Mouse (Mus musculus) ovary, postnatal 36 days (tissue): ENCODE measurements around the gene Spc24.
A peak's percentile ranks its signal among the peaks of the same experiment; 100 is the strongest.
"Not testable (repeated sequence)": the region's sequence is repeated elsewhere in the genome, so short reads cannot be mapped to it uniquely, and the experiment has no call there.

Experiments
- DNase-seq: peaks from one replicate; pipeline ENCODE4 v3.0.0; 2022; ENCODE audit warnings: low spot score, mixed read lengths

The Spc24 gene

GRCm38 (mm10) chr9:21760155-21761088 lies at the start of gene Spc24:
TSS of gene Spc24 (minus strand) at chr9:21760303.
- peak; percentile 92 for DNase-seq

GRCm38 (mm10) chr9:21808561-21808960 lies 48.5 kb upstream of the Spc24 start:
- DNase-seq, result no peak

DNA sequence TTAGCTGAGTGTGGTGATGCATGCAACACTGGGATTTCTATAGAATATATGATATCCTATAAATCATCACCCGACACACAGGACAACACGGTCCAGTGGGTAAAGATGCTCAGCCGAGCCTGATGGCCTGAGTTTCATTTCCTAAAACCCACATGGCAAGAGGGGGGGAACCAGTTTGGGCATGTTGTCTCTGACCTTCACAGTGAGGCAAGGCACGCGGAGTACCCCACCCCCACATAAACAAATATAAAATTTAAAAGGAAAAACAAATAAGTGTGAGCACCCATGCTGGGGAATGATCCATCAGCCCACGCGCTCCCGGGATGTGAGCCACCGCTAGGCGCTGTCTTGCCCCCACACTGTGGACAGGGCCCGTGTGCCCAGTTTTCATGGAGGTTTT lies 46.9 kb upstream of the Spc24 start:
- DNase-seq, result no peak

DNA sequence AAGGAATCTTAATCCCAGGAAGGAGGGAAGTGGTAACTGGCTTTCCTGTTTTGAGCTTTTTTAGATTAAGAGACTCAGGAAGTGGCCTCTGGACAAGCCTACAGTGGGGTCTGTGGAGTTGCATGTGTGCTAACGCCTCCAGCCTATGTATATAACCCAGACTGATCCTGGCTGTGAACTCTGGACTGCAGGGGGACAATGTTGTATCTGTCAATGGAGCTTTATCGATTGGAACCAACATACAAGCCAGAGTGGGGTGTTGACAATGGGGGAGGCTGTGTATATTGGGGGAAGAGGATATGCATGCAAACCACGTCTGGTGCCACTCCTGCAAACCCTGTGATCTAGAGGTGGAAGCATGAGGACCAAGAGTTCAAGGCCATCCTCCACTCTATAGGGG lies 46.3 kb upstream of the Spc24 start:
- no peak for DNase-seq

DNA sequence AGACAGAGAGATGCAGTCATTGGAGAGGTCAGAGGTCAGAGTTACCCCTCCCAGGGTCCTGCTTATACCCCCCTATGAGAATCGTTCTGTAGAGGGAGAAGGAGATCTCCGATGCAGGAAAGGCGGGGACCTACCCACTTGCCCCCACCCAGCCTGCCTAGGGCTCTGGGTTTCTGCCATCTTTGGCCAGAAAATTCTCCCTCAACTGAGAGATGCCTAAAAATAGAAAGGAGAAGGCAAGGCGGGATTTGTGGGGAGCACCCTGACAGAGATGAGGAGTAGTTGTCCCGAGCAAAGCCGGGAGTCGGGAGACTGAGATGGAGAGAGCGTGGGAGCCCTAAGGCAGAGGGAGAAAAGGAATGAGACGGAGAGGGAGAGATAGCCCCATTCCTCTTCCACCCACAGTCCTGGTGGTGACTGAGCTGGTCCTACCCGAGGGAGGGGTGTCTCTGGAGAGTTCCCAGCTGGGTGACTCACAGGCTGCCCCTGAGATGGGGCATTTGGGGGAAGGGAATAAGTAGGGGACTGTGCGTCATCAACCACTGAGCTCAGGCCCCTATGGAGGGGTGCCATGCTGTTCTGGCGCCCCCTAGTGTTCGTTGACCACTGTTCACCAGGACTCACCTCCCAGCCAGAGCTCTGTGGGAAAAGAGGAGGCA lies 44.0 kb upstream of the Spc24 start:
- DNase-seq, result peak; percentile 83

DNA sequence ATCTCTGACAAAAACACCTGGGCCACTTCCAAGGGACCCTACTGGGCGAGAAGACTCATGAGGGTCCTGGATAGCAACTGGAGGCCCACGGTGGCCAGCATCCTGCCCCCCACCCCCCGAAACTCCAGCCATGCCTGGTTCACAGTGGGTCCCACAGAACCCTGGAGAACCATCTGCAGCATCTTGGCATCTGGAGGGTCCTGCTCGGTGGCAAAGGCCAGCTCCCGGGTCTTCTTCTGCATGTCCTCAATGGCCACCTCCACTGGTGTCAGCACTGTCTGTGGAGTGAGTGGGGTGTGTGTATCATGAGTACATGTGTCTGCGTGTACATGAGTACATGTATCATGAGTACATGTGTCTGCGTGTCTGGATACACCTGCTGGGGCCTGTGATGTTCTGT lies 41.5 kb upstream of the Spc24 start:
- no peak for DNase-seq

DNA sequence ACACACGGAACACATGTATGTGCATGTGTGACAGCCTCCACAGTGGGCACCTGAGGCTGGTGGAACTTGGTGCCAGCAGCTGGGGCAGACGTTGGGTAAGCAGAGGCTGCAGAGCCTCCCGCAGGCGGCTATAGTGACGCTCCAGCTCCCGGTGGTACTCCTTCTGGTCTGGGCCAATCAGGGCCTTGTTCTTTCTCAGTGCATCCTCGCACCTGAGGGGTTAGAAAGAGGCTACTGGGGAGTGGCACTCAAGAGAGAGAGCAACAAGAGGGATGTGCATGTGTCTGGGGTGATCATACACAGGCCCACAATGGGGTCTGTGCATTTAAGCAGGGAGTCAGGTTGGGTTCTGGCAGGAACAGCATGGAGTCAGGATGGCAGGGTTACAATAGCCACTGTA lies 41.0 kb upstream of the Spc24 start:
- no peak for DNase-seq

GRCm38 (mm10) chr9:21799010-21799350 lies 38.9 kb upstream of the Spc24 start:
- DNase-seq, result no peak

DNA sequence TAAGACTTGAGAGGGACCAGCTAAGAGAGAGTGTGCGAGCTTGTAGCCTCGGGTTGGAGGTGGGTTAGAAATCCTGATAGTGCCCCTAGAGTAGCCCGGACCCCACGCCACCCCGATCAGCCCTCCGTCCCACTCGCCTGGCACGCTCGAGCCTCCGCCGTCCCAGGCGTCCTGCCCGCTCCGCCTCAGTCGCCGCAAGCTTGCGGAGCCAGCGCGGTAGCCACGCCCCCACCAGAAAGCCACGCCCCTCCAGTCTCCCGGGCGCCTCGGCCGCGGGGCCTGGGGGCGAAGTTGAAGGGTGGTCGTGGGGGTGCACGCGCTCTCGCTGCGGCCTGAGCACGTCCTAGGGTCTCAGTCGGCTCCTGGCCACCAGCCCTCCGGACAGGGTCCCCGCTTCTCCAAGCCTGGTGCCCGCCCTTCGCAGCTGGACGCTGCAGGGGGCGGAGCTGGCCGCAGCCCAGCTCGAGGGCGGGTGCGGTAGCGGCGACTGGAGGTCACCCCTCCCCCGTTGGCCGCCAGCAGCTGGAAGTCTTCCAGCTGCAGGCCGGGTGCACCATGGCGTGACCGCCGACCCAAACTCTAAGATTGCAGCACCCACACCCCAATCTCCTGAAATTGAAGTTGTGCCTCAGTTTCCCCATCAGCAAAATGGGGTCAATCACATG lies 38.4 kb upstream of the Spc24 start, which contains the start of gene Kank2:
Kank2 (minus strand) TSS at position 400 of the 665 bp plus-strand sequence.
- peak; percentile 92 for DNase-seq

DNA sequence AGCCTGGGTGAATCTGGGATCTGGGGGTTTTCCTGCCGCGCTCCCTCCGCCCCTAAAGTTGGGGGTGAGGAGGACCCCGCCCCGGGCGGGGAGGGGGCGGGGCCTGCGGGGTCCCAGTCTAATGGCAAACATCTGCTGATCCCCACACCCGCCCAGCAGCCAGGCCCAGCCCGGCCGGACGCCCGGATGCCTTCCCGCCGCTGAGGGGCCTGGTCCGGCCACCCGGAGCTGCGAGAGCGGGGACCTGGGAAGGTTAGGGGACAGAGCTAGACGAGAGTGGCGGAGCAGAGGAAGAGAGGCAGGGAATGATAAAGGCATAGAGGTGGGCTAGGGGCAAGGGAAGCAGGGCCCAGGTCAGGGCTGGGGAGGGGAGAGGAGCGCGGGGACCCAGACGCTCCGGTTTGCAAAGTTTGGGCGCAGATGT lies 37.8 kb upstream of the Spc24 start:
- peak; percentile 77 for DNase-seq

DNA sequence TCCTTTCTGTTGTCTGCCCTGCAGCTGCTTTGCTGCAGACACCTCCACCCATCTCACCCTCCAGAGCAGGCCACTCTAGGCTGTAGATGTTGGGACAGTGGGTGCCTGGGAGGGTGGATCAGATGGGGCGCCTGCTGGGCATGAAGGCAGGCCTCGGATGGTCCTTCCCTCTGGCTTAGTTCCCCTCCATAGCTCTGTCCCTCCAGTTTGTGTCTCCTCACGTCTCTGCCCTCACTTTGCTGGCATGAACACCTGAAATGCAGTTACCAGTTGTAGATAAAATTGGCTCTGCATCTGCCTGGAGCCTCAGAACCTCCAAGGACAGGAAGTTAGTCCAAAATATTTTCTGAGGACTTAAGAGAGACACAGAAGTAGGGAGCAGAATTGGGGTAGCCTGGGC lies 36.8 kb upstream of the Spc24 start:
- DNase-seq, result peak; percentile 3

DNA sequence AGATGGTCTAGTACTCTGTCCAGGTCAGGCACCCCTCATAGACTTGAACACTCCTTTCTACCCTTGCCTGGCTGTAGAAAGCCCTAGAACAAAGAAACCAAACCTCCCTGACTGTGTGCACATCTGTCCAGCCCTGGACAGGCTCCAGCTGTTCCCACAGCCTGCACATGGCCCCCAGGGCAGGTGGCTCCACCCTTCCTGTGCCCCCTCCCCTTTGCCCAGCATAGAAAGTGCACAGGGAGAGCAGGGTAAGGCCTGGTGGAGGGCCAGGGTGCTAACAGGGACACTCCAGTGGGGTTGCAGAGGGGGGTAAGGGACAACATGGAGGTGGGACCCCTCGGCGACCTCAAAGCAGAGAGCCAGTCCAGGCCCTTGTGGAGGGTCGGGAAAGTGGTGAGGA lies 36.2 kb upstream of the Spc24 start:
- peak; percentile 12 for DNase-seq

DNA sequence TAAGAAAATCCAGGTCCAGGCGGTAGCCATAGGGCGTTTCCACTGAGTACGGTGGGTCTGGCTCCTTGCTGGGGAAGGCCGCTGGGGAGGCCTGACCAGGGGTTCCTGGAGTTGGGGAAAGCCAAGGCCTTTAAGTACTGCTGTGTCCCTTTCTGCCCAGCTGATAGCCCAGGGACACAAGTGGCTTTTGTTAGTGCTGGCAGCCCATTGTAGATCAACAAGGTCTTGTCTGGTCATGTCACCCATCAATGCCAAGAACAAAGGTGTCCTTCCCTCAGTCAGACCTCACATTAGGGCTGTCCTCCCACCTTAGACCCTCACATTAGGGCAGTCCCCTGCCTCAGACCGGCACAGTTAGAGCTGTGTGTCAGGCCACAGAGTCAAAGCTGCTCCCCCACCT lies 35.5 kb upstream of the Spc24 start:
- DNase-seq, result no peak

DNA sequence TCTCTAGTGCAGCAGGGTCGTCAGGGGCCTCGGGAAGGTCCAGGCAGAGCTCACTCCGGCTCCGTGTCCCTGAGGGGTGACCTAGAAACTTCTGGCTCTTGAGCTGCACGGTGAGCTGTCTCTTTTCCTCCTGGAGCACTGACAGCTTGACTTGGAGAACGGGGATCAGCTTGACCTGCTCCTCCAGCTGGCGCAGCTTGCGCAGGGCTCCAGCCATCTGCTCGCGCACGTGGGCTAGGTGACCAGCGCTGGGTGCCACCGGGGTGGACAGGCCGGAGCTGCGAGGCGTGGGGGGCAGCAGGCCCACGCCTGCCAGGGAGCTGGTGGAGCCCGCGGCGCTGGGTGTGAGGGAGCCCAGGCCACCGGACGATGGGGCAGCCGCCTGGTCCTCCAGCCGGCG lies 34.8 kb upstream of the Spc24 start:
- peak; percentile 9 for DNase-seq

DNA sequence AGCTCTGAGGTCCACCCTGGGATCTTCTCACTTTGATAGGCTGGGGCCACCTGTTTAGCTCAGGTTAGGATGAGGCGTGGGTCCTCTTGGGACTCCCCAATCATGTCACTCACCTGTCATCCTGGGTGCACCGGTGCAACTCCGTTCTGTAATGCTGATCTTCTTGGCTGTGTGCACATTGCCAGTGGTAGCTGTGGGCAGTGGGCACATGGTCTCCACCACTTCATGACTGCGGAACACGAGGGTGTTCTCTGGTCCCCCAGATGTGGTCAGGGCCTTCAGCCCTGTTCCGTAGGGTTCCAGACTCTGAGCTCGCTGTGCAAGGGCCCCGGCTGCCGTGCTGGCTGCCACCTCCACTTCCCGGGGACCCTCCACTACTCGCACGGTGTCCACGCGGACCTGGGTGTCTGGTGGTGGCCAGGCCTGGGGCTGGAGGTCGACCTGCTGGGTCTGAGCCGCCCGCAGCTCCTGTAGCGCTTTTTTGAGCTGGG lies 34.3 kb upstream of the Spc24 start:
- no peak for DNase-seq

GRCm38 (mm10) chr9:21793507-21793906 lies 33.4 kb upstream of the Spc24 start:
- DNase-seq, result not testable (repeated sequence)

DNA sequence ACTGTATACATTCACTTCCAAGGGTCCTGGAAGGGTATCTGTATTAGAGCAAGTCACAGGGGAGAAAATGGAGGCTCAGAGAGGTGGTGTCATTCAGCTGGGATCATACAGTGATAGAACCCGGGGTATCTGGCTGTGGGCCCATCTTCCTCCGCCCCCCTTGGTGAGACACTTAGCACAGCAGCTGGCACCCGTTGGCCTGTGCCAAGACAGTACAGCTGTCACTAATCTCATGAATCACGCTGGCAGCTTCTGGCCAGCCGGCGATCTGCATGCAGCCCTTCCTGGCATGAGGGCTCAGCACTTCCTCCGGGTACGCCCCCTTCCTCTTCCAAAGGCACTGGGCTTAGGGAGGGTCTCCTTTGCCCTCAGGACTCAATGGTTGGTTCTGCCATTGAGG lies 32.5 kb upstream of the Spc24 start:
- peak; percentile 38 for DNase-seq

DNA sequence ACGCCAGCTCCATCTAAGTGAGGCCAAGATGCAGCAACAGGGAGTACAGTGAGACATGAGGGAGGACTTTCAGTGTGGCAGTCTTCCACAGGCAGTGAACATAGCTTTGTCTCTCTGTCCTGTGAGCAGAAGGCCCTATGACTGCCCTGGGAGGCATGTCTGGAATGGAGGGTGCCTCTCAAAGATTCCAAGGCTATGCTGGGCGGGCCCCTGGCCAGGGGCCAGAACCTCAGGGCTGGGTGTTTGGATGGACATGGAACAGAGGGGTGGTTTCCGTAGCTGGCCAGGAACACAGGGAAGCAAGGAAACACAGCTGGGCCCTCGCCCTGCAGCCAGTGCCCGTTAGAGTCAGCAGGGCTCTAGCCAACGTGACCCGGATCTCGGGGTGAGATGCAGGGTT lies 31.8 kb upstream of the Spc24 start:
- DNase-seq, result peak; percentile 75

DNA sequence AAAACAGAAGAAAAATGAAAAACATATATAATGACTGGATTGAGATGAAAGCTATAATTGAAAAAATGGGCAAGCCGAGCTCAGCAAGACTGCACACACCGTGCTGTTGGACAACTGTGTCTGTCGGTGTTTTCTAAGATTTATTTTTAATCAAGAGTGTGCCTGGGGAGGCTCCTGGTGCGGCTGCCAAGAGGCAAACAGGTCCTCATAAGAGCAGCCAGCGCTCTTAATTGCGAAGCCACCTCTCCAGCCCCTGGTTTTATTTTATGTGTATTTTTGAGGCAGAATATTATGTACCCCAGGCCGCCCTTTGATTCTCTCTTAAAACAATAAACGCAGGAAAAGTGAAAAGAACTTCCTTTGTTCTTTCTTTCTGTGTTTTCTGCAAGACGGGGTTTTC lies 28.1 kb upstream of the Spc24 start:
- no peak for DNase-seq

- DNase-seq, result peak; percentile 42
Observed at GRCm38 (mm10) chr9:21787654-21788053, 27.6 kb upstream of the Spc24 start.

DNA sequence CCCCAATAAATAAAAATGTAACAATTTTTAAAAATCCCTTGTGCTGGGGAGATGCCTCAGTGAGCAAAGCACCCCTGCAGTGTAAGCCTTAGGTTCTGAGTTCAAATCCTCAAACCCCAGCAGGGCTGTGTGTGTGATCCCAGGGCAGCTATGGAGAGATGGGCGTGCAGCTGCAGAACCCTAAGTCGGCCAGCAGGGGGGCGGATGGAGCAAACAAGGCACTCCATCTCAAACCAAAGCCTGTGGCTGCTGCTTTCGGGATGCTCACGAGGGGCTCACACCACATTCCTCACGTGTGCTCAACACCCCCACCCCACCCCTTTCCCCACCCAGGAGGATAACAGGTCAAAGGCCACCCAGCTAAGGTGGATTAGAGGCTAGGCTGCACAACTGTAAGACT lies 26.8 kb upstream of the Spc24 start:
- peak; percentile 74 for DNase-seq

DNA sequence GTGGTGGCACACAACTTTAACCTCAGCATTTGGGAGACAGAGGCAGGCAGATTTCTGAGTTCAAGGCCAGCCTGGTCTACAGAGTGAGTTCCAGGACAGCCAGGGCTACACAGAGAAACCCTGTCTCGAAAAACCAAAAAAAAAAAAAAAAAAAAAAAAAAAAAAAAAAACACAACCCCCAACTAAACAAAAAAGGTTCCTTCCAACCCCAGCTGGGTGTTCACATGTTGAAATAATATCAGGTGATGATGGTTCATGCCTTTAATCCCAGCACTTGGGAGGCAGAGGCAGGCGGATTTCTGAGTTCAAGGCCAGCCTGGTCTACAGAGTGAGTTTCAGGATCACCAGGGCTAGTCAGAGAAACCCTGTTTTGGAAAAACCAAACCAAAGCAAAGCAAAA lies 26.2 kb upstream of the Spc24 start:
- not testable (repeated sequence) for DNase-seq
